Mouse (Mus musculus) kidney, adult 11 months (tissue): ENCODE data around the gene Ksr2.

Source experiments
- DNase-seq: peaks from one replicate; pipeline ENCODE4 v3.0.0; 2022

Gene Ksr2

DNA sequence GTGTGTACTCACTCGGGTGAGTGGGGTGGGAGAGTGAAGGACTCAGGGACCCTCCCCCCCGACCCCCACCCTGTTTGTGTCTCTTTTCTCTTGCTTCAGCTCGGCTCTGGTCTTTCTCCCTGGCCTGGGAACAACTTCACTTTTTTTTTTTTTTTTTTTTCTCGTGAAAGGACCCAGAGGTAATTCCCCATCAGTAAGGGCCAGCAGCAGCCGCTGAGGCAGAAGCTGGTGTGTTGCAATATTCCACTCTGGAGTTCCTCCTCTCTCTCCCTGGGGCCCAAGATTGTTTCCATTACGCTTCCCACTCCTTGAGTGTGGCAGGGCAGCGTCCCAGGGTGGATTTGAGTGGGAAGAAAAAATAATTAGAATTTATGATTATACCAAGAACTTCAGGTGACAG lies 72.3 kb downstream of the Ksr2 start:
- no peak for DNase-seq

DNA sequence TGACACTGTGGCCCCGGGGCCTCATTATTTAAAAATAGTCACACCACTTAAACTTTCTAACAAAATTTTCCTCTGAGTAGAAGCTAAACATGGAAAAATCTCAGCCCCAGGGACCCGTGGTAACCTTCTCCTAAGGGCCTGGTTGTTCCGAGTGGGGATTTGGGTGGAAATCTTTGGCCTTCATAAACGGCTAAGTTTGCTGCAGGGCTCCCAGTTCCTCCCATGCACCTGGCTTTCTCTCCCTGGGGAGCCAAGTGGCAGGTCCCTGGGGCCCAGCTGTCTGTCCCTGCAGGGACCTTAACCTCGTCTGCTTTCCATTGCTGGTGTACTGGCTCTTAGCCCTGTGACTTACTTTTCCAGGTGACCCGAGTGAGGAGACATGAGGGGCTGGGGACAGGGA lies 74.4 kb downstream of the Ksr2 start:
- no peak for DNase-seq

DNA sequence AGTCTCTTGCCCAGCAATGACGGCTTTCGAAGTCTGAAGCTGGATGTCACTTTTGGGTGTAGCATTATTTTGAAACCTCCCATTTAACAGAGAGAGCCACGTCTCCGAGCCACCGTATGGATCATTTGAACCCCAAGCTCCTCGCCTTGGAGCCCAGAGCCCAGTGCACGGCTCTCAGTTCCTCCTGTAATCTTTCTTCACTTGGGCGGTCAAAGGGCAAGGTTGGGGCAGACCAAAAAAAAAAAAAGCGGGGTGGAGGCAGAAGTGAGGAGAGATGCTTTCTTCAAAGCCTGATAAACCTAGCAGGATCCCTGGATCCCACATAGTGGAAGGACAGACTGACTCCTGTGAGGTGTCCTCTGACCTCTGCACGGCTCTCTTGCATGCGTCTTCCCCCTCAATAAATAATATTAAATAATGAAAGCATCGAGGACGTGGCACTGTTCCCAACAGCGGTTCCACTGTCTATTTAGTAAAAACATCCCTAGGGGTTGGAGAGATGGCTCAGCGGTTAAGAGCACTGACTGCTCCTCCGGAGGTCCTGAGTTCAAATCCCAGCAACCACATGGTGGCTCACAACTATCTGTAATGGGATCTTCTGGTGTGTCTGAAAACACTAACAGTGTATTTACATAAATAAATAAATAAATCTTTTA lies 75.0 kb downstream of the Ksr2 start:
- DNase-seq, result no peak

DNA sequence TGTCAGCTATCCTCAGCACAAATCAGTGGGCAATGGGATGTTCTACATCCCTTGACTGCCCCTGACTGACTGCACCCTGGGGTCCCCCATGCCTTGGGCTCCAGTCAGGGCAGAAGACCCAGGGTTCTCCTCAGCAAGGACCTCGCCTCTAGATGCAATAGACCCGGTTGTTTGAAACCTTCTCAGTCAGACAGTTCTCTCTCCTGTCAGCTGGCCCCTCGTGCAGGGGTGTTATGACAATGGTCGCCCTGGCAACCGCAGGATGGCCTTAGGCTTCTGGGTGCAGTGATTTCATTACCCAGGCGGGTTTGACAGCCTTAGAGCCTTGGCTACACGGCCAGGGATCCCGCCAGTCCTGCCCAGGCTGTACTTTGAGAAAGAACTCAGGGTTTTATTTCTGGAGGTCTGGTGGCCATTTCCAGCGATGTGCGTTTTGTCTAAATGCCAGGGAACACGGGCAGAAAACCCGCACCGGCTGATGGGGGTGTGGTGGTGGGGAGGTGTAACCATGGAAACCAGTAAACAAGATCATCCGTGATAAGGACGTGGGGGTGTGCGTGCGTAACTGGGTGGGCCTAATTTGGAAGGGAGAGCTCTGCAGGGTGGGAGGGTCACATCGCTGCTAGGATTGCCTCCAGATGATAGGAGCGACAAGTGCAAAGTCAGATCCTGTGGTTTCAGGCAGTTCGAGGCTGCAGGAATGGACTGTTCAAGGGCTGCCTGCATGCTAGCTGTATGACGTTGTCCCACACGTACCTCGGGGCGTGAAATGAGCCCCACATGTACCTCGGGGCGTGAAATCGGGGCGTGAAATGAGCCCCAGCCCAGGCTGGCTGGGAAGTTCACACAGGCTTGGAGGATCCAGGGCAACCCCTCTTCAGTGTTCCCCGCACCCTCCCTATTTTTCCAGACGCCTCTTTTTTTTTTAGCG lies 79.4 kb downstream of the Ksr2 start:
- DNase-seq, result no peak

DNA sequence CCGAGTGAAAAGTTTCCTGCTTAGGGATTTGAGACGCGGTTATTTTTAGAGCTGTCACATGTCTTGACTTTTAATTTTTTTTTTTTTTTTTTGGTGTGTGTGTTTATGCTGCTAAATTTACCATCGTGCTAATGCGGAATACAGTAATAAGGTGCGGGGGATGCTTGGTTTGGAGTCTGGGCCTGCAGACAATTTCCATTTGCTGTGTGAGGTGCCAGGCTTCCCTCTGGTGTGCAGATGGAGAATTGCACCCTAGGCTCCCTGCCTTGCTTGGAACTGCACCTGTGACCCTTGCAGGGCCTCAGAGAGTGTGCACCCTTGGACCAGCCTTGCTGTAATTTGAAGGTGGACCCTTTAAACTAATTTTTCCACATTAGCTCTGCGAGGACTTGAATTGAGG lies 80.1 kb downstream of the Ksr2 start:
- peak; percentile 52 for DNase-seq

DNA sequence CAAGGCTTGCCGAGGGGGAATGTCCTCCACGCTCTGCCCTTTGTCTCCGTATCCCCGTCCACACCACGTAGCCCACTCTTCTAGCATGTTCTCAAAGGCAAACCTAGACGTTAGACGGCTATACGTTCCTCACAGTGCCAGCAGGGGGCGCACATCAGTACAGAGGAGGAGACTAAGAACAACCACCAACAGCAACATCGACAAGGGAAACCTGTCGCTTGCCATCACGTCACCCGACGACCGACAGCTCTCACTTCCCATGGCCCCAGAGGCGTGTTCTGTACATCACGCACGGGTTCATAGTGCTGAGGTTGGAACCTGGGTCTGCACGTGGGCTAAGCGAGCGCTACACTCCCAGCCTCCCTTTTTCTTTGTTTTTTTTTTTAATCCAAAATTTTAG lies 83.3 kb downstream of the Ksr2 start:
- no peak for DNase-seq

DNA sequence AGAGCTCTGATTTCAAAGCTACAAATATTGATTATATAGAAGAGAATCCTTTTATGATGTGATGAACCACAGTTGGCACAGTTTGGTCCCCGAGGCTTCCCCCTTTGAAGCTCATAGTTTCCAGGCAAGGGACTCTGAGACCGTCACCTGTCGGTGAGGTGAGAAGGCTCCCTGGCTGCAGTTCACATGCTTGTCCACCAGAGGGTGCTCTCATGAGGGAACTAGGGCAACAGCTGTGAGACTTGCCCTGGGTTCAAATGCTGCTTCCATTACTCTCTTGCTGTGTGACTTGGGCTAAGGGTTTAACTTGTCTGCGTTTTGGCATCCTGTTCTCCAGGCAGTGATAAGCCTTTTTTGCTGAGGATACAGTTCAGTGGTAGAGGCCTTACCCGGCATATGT lies 88.8 kb downstream of the Ksr2 start:
- no peak for DNase-seq

DNA sequence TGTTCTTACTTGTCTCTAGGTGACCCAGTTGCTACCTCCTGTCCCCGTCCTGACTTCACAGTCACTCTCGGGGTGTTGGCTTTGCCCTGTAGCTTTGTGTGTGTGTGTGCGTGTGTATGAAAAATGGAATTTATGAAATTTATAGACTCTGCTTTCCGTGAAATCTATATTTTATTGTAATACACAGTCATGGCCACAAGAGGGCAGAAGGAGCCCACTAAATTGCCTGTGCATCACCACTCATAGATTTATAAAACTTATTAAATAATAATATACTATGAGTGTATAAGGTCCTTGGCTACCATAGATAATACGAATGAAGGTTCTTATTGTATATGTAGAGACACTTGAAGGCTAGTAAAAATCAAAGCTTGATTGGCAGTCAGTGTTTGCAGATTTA lies 90.6 kb downstream of the Ksr2 start:
- DNase-seq, result no peak

DNA sequence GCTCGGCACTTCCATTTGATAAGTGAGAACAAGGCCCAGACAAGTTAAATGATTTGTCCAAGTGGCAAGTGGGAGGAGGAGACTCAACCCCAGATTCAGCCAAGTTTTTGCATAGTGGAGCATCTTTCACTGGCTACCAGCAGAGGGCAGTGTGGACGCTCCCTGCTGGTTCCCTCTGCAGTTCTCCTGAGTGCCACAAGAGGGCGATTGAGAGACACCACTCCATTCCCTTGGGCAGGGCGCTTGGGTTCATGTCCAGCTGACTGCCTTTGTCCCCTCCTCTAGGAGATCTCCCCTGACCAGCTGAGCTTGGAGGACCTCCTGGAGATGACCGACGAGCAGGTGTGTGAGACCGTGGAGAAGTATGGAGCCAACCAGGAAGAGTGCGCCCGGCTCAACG lies 91.4 kb downstream of the Ksr2 start:
- peak; percentile 68 for DNase-seq

DNA sequence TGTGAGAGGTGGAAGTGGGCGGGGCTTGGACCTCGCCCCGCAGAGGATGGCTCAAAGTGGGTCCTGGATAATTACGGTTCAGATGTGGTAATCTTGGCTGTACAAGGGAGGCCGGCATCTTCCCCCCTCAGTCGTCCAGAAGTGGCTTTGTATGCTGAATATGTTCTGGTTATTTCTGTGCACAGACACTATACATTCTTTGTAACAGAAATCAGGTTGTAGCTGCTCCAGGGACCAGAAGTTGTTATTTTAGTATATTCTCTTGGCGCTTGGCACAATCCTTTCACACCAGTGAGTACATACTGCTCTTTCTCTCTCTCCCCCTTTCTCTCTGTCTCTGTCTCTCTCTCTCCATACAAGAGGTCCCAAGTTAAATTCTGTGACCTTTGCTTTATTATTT lies 92.0 kb downstream of the Ksr2 start:
- no peak for DNase-seq

DNA sequence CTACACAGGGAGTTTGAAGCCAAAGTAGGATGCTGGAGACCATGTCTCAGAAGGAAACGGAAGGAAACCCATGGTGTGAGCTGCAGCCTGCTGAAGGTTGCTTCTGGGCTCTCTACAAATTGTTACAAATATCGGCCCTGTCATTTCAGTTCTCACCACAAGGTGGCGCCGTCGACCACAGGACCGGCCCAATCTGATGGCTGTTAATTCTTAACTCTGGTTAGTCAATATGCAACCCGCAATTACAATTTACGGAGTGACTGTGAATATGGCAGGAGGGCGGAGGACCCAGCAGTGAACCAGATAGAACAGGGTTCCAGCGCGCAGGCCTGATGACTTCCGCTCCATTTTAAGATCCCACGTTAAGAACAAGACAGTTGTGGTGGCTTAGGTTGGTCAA lies 92.6 kb downstream of the Ksr2 start:
- peak; percentile 81 for DNase-seq

DNA sequence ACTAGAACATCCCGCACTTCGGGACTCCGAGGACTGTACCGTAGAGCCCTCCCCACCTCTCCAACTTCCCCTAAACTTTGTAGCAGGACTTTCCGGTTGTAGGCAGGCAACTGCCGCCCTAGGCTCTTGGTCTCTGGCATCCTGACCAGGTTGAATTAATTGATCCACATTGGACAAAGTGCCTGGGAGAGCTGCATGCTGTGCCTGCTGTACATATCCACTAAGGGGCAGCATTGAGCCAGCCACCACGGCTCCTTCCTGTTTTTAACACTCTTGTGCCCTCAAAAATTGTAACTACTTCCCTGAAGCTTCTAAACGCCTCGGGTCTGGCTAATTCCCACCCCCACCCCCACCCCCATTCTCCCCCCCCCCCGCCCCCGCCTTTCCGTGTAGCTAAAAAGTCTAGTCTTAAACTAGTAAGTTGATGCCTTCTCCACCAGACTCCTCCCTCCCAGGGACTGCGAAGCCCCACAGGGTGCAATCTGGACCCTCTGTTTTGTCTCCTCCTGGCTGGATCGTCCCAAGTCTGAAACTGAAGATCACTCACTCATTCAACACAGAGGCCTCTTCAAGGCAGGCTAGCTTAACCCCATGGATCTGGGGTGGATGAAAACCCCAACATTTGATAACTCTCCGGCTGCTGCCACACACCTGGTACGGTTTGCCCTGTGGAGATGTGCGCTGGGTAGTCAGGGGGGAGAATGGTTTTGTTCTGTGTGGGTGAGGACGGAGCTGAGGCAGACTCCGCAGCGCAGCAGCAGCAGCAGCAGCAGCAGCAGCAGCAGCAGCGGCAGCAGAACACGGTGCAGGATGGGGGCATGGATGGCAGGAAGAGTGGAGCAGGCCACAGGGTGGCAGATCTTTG lies 95.9 kb downstream of the Ksr2 start:
- peak; percentile 33 for DNase-seq

DNA sequence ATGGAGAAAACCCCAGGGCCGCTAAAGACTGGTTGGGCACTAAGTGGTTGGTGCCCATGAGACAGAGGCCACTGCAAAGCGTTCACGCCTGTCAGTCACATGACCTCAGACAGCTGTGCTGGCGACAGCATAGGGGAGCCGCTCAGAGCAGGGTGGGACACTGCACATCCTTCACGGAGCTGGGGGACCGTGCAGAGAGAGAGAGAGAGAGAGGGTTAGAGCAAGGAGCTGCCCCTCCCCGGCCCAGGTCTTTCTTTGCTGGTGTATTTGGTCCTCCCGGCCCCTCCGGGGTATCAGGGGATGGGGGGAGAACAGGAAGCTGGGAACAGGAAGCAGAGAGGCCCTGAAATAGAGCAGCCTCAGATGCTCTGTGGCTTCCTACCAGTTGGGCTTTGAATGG lies 97.1 kb downstream of the Ksr2 start:
- no peak for DNase-seq

DNA sequence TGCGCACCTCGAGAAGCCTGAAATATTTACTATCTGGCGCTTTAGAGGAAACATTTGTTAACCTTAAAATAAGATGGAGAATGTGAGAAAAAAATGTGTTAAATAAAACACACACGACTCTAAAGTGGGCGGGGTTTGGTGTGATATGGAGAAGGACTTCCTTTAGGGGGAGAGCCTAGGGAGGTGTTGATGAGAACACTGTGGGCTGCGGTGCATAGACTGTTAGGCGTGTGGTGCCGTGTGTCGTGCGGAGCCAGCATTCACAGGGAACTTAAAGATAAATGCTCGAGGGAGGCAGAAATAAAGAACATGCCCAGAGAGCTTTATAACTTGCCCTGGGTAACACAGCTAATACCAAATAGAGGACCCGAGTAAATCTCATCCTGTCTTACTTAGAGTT lies 101.6 kb downstream of the Ksr2 start:
- DNase-seq, result no peak

DNA sequence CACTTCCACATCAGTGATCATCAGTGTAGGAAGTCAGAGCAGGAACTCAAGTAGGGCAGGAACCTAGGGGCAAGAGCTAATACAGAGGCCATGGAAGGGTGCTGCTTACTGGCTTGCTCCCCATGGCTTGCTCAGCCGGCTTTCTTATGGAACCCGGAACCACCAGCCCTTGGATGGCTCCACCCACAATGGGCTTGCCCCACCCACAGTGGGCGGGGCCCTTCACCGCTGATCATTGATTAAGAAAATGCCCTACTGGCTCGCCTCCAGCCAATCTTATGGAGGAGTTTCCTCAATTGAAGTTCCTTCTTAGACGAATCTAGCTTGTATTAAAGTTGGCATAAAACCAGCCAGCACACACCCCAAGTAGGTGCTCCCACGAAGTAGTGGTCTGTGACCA lies 102.1 kb downstream of the Ksr2 start:
- no peak for DNase-seq

DNA sequence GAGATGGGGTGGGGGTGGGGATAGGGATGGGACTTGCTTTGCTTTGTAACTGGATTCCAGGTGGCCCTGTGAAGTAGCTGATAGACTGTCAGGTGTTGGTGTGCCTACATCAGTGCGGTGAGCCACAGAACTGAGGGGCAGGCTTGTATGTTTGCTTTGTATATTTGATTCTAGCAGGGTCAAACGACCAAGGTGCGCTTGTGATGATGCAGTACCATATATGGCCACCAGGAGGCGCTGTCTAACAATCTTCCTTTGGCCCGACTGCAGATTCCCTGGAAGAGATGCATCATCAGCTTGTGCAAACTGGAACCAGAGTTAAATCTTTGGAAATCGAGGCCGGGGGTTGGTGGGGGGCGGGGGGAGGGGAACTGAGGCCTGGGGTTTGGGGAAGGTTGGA lies 102.8 kb downstream of the Ksr2 start:
- DNase-seq, result peak; percentile 36

DNA sequence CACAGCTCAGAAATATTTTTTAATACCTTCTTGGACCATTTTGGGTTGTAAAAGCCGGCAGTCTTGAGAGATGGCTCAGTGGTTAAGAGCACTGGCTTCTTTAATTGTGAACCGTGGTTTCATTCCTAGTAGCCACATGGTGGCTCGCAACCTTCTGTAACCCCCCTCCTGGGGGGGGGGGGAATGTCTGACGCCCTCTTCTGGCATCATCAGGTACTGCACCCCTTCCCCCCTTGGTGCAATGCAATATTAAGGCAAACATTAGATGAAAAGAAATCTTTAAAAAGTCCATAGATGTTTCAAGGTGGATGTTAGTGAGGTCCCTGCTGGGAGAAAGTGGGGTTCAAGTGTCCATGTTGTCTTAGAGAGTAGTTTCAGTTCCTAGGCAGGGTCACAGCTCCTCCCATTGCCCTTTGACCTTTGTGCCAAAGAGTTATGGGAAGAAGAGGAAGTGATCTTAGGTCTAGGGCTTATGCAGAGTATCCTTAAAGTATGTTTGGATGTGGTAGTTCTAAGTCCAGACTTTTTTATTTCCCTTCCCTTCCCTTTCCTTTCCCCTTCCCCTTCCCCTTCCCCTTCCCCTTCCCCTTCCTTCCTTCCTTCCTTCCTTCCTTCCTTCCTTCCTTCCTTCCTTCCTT lies 106.2 kb downstream of the Ksr2 start:
- DNase-seq, result no peak

DNA sequence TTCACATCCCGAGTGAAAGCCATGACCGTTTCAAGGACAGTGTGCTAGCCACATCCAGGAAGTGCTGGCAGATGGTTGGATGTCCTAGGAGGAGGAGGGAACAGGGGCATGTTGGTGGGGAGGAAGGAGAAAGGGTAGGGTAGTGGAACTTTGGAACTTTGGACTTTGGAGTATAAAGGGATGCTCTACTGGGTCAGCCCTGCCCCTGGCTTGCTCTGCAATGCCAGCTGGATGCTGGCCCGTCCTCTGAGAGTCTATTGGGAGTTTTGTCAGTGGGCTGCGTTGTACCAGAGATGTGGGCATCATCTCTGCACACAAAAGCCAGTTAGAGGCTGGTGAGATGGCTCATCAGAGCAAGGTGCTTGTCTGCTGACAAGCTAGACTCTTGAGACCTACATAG lies 107.4 kb downstream of the Ksr2 start:
- peak; percentile 63 for DNase-seq

DNA sequence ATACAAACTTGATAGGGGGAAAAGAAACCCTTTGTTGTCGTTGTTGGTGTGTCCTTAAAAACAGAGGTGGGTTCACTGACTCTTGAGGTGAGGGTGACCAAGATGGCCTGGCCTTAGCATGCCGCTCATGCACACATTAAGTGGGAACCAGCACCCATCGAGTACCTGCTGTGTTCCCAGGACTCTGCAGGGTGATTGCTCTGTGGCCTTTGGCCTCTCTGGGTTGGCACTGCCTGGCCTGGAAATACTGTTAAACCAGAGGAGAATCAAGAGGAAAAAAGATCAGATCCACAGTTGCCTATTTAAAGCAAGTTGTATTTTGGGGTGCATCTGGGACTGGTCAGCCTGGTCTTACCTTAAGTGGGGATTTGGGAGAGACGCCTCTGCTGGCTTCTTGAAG lies 107.9 kb downstream of the Ksr2 start:
- peak; percentile 38 for DNase-seq

DNA sequence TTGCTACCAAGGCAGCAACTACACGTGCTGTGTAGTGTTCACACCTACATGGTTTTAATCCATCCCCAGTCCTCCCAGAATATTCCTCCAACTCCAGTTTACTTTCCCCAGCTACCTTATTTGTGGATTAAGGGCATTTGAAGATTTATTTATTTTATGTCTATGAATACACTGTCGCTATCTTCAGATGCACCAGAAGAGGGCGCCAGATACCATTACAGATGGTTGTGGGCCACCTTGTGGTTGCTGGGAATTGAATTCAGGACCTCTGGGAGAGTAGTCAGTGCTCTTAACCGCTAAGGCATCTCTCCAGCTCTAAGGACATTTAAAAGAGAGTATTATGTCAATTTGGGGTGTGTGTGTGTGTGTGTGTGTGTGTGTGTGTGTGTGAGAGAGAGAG lies 108.7 kb downstream of the Ksr2 start:
- no peak for DNase-seq

DNA sequence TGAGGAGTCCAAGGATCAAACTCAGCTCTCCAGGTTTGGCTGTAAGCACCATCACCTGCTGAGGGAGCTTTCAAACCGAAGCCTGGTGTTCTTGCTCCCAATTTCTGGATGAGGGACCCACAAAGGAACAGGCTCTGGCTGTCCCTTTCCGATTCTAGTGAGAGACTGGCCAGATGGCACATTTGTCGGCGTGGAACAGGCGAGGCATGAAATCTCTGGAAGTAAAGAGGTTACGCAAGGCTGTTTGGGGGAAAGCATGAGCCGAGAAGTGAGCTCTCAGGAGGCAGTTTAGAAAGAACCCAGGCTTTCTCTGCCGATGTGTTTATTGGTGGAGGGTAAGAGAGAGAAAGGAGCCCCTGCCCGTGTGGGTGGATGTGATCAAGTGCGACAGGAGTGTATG lies 109.2 kb downstream of the Ksr2 start:
- no peak for DNase-seq

DNA sequence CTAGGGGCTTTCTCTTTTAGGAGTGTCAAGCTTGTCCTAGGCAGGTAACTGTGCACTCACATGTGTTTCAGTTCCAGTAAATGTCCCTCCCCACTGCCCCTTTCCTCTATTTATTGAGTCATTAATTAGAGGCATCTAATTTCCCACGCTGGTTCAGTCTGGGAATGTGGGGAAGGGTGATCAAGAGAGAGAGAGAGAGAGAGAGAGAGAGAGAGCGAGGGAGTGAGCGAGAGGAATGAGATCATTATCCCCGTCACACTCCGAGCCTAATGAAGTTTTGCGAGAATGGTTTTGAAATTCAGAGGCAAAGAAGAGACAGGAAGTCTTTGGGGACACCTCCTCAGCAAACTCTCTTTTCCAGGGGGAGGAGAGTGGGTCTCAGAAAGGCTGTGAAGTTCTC lies 117.2 kb downstream of the Ksr2 start:
- DNase-seq, result no peak

DNA sequence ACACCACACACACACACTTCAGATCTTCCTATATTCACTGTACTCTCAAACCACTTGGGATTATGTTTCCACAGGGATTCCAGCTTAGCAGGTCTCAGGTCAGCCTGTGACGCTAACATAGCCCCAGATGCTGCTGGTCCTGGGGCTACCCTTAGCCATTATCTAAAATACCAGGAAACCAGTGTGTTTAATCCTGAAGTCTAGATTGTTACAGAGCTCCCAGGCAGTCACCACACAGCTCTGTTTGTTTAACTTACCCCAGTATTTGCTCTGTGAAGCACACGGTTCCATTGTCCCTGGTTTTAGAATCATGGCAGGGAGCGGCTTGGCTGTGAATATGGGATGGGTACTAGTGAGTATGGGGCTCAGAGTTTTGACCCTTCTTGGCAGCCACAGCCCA lies 125.4 kb downstream of the Ksr2 start:
- no peak for DNase-seq
